Mouse (Mus musculus) stomach, postnatal 0 days (tissue): ENCODE data around the gene Inhbe. TPM values are rescaled to one million over a fixed set of nuclear protein-coding genes. Genes with fewer than 3 reads are reported as not detected.

ENCODE experiments used
- ATAC-seq: fragments of 200-750 bp; cut with Nextera tagmentation; 2 replicates; pipeline ENCODE4 v1.8.0; 2017; ENCODE audit not compliant: low FRiP score, low TSS enrichment
- DNase-seq: peaks from one replicate; pipeline ENCODE4 v3.0.0-alpha.2; 2016; ENCODE audit warnings: low spot score
- H3K27ac ChIP-seq: fragments of 300-500 bp; sonication (generic); replicated peaks from 2 replicates; pipeline ENCODE4 v1.5.1; 2014; ENCODE audit warnings: mild to moderate bottlenecking, control low read depth
- H3K27me3 ChIP-seq: fragments of 300-500 bp; sonication (generic); 2 replicates; pipeline ENCODE4 v1.6.1; 2014; ENCODE audit warnings: low read length; ENCODE audit not compliant: control insufficient read depth, insufficient read depth
- H3K36me3 ChIP-seq: fragments of 300-500 bp; sonication (generic); 2 replicates; pipeline ENCODE4 v1.6.1; 2014; ENCODE audit warnings: low read length, mixed read lengths; ENCODE audit not compliant: control insufficient read depth, insufficient read depth
- H3K4me1 ChIP-seq: fragments of 300-500 bp; sonication (generic); replicated peaks from 2 replicates; pipeline ENCODE4 v1.6.1; 2014; ENCODE audit warnings: antibody characterized with exemption; ENCODE audit not compliant: control insufficient read depth, insufficient read depth
- H3K4me2 ChIP-seq: fragments of 300-500 bp; sonication (generic); replicated peaks from 2 replicates; pipeline ENCODE4 v1.6.1; 2014; ENCODE audit warnings: low read depth, mild to moderate bottlenecking, control low read depth, moderate library complexity
- H3K4me3 ChIP-seq: fragments of 300-500 bp; sonication (generic); 2 replicates; pipeline ENCODE4 v1.5.1; 2014; ENCODE audit warnings: low read depth, low read length, control low read depth
- H3K9ac ChIP-seq: fragments of 300-500 bp; sonication (generic); 2 replicates; pipeline ENCODE4 v1.6.1; 2014; ENCODE audit warnings: mild to moderate bottlenecking, low read length, control low read depth, mixed read lengths
- H3K9me3 ChIP-seq: fragments of 300-500 bp; sonication (generic); 2 replicates; pipeline ENCODE4 v1.6.1; 2016; ENCODE audit warnings: low read length; ENCODE audit not compliant: control insufficient read depth
- CTCF ChIP-seq: IDR thresholded peaks from 2 replicates; pipeline ENCODE4 v1.5.1; 2016; ENCODE audit warnings: antibody characterized with exemption, low read depth, mild to moderate bottlenecking, moderate library complexity
- EP300 ChIP-seq: optimal IDR thresholded peaks from 2 replicates; pipeline ENCODE3; 2016; ENCODE audit warnings: antibody characterized with exemption
- WGBS: fragments of 180-500 bp; shearing (Covaris S2); extraction: QIAGEN DNeasy Blood & Tissue Kit; methylation state at CpG from one replicate; pipeline ENCODE4 v1.1.7; 2014; 5-methylcytosine and 5-hydroxymethylcytosine counted together
- polyA plus RNA-seq: library from polyadenylated mRNA; unstranded; fragments of >200 nt; fragmentation: Nextera tagmentation; extraction: Ambion mirVana; gene quantifications from 2 replicates; pipeline ENCODE4 v1.2.1, GENCODE M21; 2015

The Inhbe gene
- polyA plus RNA-seq, 1 experiment from 2014 or later, result 0.02 TPM

GRCm38 (mm10) chr10:127360714-127361113 is 6.5 kb upstream of the Inhbe start:
- Histone ChIP-seq H3K4me3 (no peak overlapping the region), H3K36me3 (no peaks in the 10 kb centered on the region), H3K27me3 (no peaks in the 10 kb centered on the region), H3K9me3 (no peaks in the 10 kb centered on the region), H3K4me2 (no peak overlapping the region), H3K4me1 (no peaks in the 10 kb centered on the region), H3K9ac (no peak overlapping the region), H3K27ac (no peak overlapping the region)
- WGBS, result 84% methylated on average over 3 of the region's 3 CpGs
- no peak for ATAC-seq
- DNase-seq, result no peak
- TF ChIP-seq EP300 (no peak), CTCF (no peak)

- Histone ChIP-seq H3K9ac (no peak overlapping the region), H3K4me1 (no peaks in the 10 kb centered on the region), H3K27me3 (no peaks in the 10 kb centered on the region), H3K36me3 (no peaks in the 10 kb centered on the region), H3K27ac (no peak overlapping the region), H3K4me2 (no peak overlapping the region), H3K4me3 (no peak overlapping the region), H3K9me3 (no peaks in the 10 kb centered on the region)
- TF ChIP-seq CTCF (no peak), EP300 (no peak)
- DNase-seq, result no peak
- 65% methylated on average over 10 of the region's 10 CpGs for WGBS
- ATAC-seq, result no peak
Measured at GRCm38 (mm10) chr10:127355336-127355735, 1.1 kb upstream of the Inhbe start.

GRCm38 (mm10) chr10:127352766-127353165 is 1.4 kb downstream of the Inhbe start:
- WGBS, result 86% methylated on average over 11 of the region's 11 CpGs
- no peak for DNase-seq

GRCm38 (mm10) chr10:127352187-127352586 is 2.0 kb downstream of the Inhbe start:
- 80% methylated on average over 9 of the region's 9 CpGs for WGBS

More at GRCm38 (mm10) chr10:127352766-127353165, 1.4 kb downstream of the Inhbe start:
- Histone ChIP-seq H3K27me3 (no peaks in the 10 kb centered on the region), H3K4me2 (no peak overlapping the region), H3K4me1 (no peaks in the 10 kb centered on the region), H3K36me3 (no peaks in the 10 kb centered on the region), H3K9ac (no peak overlapping the region), H3K4me3 (no peak overlapping the region), H3K9me3 (no peaks in the 10 kb centered on the region), H3K27ac (no peak overlapping the region)
- TF ChIP-seq EP300, result no peak
- no peak for TF ChIP-seq CTCF
- no peak for ATAC-seq

GRCm38 (mm10) chr10:127351719-127352118 is 2.5 kb downstream of the Inhbe start:
- DNase-seq, result no peak
- H3K4me3 ChIP-seq, result no peak overlapping the region

More at GRCm38 (mm10) chr10:127352187-127352586, 2.0 kb downstream of the Inhbe start:
- Histone ChIP-seq H3K9me3 (no peaks in the 10 kb centered on the region), H3K9ac (no peak overlapping the region), H3K27me3 (no peaks in the 10 kb centered on the region), H3K4me3 (no peak overlapping the region), H3K4me1 (no peaks in the 10 kb centered on the region), H3K36me3 (no peaks in the 10 kb centered on the region), H3K4me2 (no peak overlapping the region), H3K27ac (no peak overlapping the region)
- DNase-seq (no peak), ATAC-seq (no peak)
- TF ChIP-seq EP300, result no peak
- TF ChIP-seq CTCF, result no peak

DNA sequence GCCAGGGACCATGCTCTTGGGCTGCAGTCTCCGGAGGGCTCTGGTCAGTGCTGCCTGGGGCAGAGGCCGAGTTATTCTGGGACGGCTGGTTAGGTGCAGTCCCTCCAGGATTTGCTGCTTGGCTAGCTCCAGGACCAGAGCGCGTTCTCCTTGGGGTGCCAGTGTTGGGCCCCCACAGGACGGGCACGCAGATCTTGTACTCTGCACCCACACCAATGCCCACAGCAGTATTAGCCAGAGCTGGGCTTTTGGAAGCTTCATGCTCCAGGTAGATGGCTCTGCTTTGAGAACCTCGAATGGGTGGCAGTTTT is 3.0 kb downstream of the Inhbe start:
- Histone ChIP-seq H3K4me2 (no peak overlapping the region), H3K4me1 (no peaks in the 10 kb centered on the region), H3K27me3 (no peaks in the 10 kb centered on the region), H3K9ac (no peak overlapping the region), H3K36me3 (no peaks in the 10 kb centered on the region), H3K4me3 (no peak overlapping the region), H3K27ac (no peak overlapping the region), H3K9me3 (no peaks in the 10 kb centered on the region)
- DNase-seq, result no peak
- TF ChIP-seq CTCF, result no peak
- WGBS, result 88% methylated on average over 8 of the region's 8 CpGs
- ATAC-seq, result no peak

More at GRCm38 (mm10) chr10:127351719-127352118, 2.5 kb downstream of the Inhbe start:
- H3K27ac ChIP-seq, result no peak overlapping the region
- no peak overlapping the region for H3K4me2 ChIP-seq
- no peaks in the 10 kb centered on the region for H3K4me1 ChIP-seq
- TF ChIP-seq EP300 (no peak), CTCF (no peak)
- H3K36me3 ChIP-seq, result no peaks in the 10 kb centered on the region
- no peaks in the 10 kb centered on the region for H3K9me3 ChIP-seq
- no peak for ATAC-seq
- WGBS, result 63% methylated on average over 8 of the region's 8 CpGs
- no peaks in the 10 kb centered on the region for H3K27me3 ChIP-seq
- no peak overlapping the region for H3K9ac ChIP-seq
